Mouse (Mus musculus) right cerebral cortex, postnatal 25 days (tissue): ENCODE measurements at regions not wholly inside any gene's neighbourhood (a gene's known extent, or its start where the extent isn't known, plus 50 kb on each side); places are given as distances from the start of the nearest gene placed in this dataset.
"Not testable (repeated sequence)": the region's sequence is repeated elsewhere in the genome, so short reads cannot be mapped to it uniquely, and the experiment has no call there.

Experiments
- DNase-seq: peaks from one replicate; pipeline ENCODE4 v3.0.0; 2022

GRCm38 (mm10) chr13:28839084-28839483, 114.4 kb downstream of the Sox4 start:
- no peak for DNase-seq

- DNase-seq = no peak
Observed at GRCm38 (mm10) chr13:28838216-28838615, 115.3 kb downstream of the Sox4 start.

- not testable (repeated sequence) for DNase-seq
Observed at GRCm38 (mm10) chr13:28837196-28837595, 116.3 kb downstream of the Sox4 start.

GRCm38 (mm10) chr13:28833700-28834065, 119.8 kb downstream of the Sox4 start:
- no peak for DNase-seq

GRCm38 (mm10) chr13:28832855-28833699, 120.4 kb downstream of the Sox4 start:
- no peak for DNase-seq

GRCm38 (mm10) chr13:28826284-28826683, 127.2 kb downstream of the Sox4 start:
- DNase-seq = no peak

- DNase-seq = no peak
Observed at GRCm38 (mm10) chr13:28823985-28824384, 129.5 kb downstream of the Sox4 start.

GRCm38 (mm10) chr13:28823311-28823880, 130.1 kb downstream of the Sox4 start:
- DNase-seq = no peak

- DNase-seq = no peak
Observed at GRCm38 (mm10) chr13:28820868-28821533, 132.5 kb downstream of the Sox4 start.

GRCm38 (mm10) chr13:28814127-28814526, 139.4 kb downstream of the Sox4 start:
- DNase-seq = no peak

- DNase-seq = no peak
Observed at GRCm38 (mm10) chr13:28811667-28812575, 141.6 kb downstream of the Sox4 start.

- no peak for DNase-seq
Observed at GRCm38 (mm10) chr13:28811081-28811439, 142.5 kb downstream of the Sox4 start.

GRCm38 (mm10) chr13:28810326-28811080, 143.0 kb downstream of the Sox4 start:
- no peak for DNase-seq

GRCm38 (mm10) chr13:28805302-28805701, 148.2 kb downstream of the Sox4 start:
- DNase-seq = no peak

- DNase-seq = no peak
Observed at GRCm38 (mm10) chr13:28801210-28801954, 152.1 kb downstream of the Sox4 start.

- no peak for DNase-seq
Observed at GRCm38 (mm10) chr13:28800676-28801075, 152.8 kb downstream of the Sox4 start.

GRCm38 (mm10) chr13:28799474-28799873, 154.0 kb downstream of the Sox4 start:
- no peak for DNase-seq

GRCm38 (mm10) chr13:28797617-28798475, 155.7 kb downstream of the Sox4 start:
- DNase-seq = no peak

- no peak for DNase-seq
Observed at GRCm38 (mm10) chr13:28795274-28795673, 158.2 kb downstream of the Sox4 start.

GRCm38 (mm10) chr13:28794547-28794946, 159.0 kb downstream of the Sox4 start:
- DNase-seq = no peak
